Mouse (Mus musculus): ENCODE results near the gene Slc35g2. TPM values are rescaled to one million over a fixed set of nuclear protein-coding genes. Genes with fewer than 3 reads are reported as not detected.

Slc35g2 gene
- 1 to 10 TPM; 2.5 to 3.9 TPM for total RNA-seq (2021)

DNA sequence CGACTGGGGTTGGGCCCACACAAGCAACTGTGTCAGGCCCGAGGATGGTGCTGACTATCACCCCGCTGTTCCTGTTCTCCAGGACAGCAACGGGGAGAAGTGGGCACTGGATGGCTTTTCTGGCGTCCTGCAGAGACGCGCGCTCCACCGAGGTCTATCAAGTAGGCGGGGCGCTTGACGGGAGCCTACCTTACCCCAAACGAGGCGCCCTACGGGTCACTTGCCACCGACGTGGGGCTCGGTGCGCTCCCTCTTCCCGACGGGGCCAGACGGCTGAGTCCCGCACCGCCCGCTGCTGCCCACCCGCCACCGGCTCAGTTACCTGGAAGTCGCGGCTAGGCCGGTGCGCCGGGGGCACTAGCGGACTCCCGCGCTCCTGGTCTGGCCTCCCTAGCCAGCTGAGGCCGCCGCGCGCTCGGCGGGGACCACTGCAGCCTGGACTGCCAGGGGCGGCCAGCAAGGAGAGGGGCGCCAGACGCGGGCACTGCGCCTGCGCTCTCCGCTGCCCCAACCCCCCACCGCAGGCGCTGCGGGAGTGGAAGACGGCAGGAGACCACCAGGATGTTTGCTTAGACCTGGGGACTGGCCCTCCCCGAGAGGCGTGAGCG lies at the start of gene Slc35g2:
TSS of gene Slc35g2 (minus strand) at position 465 of the 608 bp plus-strand sequence.
- intact Hi-C loops (cut with DNase I): loop anchor here (2.0 kb wide), 1 partner anchor 72 kb away; no protein-coding TSS in a partner anchor
- peak; percentile 24 to 41 for DNase-seq

DNA sequence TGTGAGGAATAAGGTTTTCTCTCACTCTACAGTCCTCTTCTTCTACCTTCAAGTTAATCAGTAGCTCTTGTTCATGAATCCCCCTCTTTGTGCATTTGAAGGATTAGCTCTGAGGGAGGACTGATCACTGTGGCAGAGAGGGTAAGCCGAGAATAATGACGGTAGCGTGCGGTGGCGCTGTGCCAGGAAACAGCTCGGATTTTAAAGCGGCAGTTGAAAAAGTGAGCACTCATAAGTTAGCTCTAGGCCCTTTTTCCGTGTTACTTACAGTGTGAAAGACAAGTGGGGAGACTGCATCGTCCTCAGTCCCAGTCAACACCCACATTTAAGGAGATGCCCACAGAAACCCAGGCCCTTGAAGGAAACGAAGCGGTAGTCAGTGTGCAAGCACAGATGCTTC lies 46.1 kb upstream of the Slc35g2 start:
- DNase-seq: peak; percentile 18 to 46
- intact Hi-C loops (cut with DNase I): no loop called here

DNA sequence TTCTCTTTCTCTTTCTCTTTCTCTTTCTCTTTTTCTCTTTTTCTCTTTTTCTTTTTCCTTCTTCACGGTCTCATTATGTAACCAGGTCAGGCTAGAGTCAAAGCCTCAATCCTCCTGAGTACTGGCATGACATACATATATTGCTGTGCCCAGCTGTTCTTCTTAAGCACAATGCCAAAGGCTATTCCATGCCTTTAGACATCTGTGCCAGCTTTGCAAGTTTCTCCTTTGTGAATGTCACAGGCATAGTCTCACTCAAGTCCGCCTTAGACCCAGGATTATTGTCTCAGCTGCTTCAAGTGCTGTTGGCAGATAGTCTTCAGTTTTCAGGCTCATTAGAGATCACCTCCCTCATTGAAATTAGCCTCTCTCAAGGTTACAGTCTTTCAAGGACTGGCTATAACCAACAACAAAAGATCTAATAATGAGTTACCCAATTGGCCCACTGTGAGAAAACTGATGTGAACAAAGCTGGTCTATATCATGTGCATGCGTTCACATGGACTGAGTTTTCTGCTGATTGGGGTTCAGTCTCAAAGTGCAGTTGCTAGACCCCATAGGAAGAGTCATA lies 42.7 kb upstream of the Slc35g2 start:
- intact Hi-C loops (cut with DNase I): no loop called here
- no peak for DNase-seq

DNA sequence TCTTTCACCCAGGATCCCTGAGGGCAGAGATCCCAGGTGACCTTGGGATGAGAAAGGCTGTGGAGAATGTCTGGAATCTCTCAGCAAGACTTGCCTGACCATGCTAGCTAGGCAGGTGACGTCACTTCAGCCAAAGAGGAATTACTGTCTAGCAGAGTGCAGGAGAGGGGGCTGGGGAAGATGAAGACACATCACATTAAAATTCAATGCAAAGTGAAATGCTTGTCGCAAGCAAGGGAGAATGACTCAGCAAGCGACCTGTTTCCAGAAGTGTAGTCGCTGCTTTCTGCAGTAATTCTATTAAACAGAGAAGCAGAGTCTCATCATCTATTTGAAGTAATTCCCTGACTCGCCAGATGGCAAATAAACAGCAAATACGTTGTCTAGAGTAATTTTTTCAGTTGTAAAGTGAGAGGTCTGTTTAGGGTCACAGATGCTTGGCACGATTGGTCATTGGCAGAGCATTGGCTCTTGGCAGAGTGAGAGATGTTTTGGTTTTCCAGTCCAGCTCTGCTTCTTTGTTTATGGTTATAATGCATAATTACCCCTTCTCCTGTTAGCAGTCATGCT lies 35.2 kb upstream of the Slc35g2 start:
- no peak for DNase-seq
- intact Hi-C loops (cut with DNase I): no loop called here

DNA sequence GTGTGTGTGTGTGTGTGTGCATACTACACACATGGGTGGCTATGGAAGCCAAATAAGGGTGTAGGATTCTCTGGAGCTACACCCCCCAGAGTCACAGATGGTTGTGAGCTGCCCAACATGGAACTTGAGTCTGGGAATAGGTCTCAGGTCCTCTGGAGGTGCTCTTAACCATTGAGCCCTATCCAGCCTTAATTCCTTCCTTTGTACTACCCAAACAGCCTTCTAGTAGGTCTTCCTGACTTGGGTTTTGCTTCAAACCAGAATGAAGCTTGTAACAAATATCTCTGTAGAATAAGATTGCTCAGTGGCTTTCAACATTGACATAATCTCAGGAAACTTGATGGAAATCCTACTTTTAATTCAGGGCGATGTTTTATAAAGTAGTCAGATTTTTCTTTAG lies 34.6 kb upstream of the Slc35g2 start:
- no peak for DNase-seq
- intact Hi-C loops (cut with DNase I): no loop called here

DNA sequence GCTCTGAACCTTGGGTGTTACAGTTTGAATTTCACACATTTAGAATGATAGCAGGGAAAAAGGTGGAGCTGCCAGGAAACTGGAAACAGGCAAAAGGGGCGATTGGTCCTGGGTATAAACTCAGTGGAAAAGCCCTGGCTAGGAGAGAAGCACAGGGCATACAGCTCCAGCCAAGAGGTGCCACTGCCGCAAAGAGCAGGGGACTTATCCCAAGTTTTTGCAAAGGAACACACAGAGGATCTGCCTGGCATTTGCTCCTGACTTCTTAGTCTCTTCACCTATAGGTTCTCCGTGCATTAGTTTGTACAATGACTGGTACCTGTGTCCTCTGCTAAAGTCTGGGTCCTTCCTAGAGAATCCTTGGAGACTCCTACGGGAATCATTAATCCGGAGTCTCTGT lies 32.3 kb upstream of the Slc35g2 start:
- intact Hi-C loops (cut with DNase I): no loop called here
- no peak for DNase-seq

DNA sequence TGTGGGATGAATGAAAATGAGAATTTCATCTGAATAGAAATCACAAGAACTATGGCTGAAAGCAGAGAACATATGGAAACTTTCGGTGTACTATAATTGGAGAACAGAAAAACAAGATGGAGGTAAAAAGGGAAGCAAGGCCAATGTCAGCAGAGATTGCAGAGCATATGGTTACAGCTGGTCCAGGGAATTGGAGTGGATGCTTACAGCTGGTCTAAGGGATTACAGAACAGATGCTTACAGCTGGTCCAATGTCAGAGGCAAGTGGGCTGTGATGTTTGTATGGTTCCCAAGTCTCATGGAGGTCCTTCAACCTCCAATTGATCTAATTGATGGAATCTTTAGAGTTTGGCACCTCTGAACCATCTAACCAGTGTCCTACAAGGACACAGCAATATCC lies 31.2 kb upstream of the Slc35g2 start:
- no peak for DNase-seq
- intact Hi-C loops (cut with DNase I): no loop called here

DNA sequence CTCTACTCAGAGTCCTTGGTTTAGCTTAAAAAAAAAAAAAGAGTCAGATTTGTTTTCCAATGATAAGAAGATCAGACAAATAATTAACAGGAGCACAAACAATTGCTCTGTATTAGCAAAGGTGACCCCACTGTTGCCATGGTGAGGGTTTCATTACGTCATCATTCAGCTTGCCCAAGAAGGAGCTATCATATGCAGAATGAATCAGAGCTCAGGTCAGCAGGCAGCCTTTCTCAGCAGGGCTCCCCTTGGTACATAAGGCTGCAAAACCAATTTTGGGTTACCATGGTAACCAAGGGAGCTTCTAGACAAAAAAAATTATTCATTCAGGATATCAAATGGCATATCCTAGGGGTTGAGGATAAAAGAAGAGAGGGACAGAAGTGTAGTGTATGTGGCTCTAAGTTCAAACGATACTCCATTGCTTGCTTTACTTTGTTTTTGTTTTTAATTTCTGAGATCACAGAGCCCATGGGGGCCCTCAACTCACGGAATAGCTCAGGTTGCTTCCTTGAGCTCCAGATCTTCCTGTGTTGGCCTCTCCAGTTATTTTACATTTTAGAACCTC lies 29.0 kb upstream of the Slc35g2 start:
- intact Hi-C loops (cut with DNase I): no loop called here
- no peak for DNase-seq

DNA sequence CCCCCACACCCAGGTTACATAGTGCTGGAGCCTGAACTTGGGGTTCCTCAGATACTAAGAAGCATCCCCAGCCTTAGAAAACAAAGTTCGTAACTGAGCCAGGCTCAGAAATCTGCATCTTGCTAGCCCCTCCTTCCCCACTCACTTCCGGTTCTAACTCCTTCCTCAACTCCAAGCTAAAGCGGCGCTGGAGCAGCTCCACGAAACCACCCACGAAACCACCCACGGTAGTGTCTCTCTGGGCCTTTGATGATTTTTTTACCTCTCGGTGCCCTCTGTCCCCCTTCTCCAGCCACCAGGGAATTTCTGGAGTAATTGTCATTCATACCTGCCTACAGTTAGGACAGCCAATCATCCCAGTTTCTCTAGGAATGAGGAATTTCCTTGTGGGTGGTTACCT lies 26.7 kb upstream of the Slc35g2 start, which contains the start of gene Stag1:
TSS of gene Stag1 (plus strand) at position 253 of the 400 bp plus-strand sequence.
- no peak for DNase-seq

DNA sequence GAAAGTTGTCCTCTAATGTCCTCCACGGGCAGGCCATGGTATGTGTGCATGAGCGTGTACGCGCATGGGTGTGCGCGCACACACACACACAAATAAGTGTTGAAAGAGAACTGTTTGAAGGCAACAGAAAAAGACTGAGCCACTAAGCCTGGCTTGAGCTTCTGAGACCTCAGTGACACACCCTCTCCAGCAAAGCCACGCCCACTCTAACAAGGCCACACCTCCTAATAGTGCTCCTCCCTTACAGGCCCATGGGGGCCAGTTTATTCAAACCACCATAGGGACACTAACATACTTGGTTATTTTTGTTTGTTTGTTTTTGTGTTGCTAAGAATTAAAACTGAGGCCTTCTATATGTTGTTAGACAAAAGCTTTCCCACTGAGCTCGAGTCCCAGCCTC lies 25.4 kb upstream of the Slc35g2 start:
- intact Hi-C loops (cut with DNase I): no loop called here
- no peak for DNase-seq

More for the DNA sequence above, 26.7 kb upstream of the Slc35g2 start, which contains the start of gene Stag1:
- intact Hi-C loops (cut with DNase I): no loop called here

DNA sequence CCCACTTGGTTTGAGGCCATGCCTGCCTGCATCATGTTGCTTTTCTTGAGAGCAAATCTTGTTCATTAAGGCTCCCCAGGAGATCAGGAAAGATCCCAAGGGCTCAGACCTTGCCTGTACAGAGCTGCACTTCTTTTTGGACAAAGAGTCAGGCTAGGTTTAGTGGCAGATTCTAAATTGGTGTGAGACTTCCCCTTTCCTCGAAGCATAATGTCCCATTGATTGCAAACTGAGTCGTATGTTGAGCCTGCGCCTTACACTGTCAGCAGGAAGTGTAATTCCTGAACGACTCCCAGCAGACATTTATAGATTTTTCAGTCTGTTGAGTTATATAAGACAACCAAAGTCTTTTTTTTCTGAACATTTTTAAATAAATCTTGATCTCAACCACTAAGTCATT lies 19.6 kb upstream of the Slc35g2 start:
- intact Hi-C loops (cut with DNase I): no loop called here
- DNase-seq: no peak

DNA sequence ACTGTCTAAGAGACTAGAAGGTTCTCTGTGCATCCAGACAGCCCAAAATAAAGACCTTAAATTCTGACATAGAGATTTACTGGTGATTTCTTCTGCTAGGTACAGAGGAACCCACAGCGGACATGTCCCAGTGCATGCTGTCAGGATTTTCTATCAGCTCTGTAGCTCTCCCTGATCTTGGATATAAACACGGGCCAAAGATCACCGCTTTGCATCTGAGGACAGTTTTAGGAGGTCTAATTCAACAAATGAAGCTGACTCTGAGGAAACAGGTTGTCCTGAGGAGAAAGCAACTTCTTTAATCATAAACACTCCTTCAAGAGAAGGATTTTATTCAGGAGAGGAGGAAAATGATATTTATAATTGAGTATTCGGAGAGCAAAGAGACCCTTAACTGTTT lies 13.1 kb upstream of the Slc35g2 start:
- intact Hi-C loops (cut with DNase I): no loop called here
- no peak for DNase-seq

DNA sequence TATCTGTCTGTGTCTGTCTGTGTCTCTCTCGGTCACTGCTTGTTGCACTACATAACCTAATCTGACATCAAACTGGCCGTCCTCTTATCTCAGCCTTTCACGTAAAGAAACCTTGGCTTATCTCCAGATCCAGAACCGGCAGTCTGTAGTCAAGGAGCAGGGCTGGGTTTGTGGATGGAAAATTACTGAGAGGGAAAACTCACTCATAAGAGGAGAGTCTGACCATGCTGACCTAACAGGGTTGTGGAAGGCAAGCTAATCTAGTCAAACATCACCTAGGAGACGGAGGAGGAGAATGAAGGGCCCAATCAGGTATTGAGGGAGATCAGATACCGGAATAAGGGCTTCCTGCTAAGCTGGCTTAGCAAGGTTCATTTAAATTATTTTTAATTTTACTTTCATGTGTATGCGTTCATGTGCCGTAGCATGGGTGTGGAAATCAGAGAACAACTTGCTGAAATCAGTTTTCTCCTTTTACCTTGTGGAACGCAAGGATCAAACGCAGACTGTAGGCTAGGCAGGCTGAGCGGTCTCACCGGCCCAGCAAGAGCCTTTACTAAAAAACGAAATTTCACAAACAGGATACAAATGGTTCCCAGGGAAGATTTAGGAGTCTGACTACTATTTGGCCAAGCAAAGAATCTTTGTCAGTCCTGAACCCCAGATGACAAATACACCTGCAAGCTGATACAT lies 12.1 kb upstream of the Slc35g2 start:
- no peak for DNase-seq
- intact Hi-C loops (cut with DNase I): no loop called here

DNA sequence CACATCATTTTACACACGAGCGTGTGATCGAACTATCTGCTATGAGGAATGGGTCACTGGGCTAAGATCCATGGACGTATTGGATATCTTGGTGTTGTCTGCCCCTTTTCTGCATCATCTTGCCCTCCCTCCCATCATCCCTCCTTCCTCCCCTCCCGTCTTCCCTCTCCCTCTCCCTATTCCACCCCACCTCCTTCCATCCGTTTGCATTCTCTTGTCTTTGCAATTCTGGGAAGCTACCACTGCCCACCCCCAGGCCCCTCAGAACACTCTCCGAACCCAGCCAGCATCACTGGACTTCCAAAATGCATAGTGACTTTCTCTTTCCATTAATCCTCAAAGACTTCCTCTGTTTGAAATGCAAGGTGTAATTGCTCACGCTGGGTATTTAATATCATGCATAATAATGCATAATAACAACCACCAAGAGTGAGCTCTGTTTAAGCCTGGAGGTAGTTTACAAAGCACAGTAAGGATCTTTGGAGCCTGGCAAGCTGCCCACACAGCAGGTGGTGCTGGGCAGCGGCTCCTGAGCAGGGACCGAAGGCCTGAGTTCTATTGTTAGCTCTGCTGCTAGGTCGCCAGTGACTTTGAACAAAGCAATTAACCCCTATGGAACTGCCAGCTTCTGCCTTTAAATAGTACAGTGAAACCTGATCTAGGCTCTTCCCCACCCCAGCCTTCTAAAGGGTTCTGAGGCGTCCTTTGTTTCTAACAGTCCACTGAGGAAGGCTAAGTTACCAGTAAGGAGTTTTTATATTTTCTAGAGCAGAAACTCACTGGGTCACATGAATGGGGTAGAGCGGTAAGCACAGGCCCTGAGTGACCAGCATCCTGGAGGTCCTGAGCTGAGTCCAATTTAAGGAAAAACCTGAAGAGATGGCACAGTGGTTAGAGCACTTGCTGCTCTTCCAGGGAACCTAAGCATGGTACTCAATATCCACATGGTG lies 10.9 kb upstream of the Slc35g2 start:
- DNase-seq: peak; percentile 35 to 43

DNA sequence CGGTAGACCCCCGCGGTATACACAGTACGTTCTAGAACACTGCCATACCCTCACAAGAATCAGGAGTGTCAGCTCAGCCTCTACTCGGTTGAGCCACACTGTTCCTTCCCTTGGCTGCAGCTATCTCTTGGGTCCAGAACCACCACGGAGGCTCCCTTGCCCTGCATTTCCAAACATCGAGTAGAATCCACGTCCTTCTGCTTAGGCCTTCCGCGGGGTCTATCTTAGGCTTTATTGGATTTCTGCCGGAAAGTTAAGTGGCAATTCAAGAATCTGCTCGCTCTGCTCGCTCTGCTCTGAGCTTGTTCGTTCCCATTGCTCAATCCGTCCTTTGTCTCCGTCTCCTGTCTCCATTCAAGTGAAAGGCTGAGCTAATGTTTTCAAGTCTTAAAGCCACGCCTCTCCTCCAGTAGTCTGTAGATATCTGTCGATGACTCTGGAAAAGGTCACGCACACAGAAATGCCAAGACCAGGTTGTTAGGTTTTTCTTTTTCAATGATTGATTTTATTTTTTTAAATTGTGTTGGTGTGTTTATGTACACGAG lies 9.4 kb upstream of the Slc35g2 start:
- intact Hi-C loops (cut with DNase I): no loop called here
- DNase-seq: no peak

More for the DNA sequence above, 10.9 kb upstream of the Slc35g2 start:
- intact Hi-C loops (cut with DNase I): no loop called here

DNA sequence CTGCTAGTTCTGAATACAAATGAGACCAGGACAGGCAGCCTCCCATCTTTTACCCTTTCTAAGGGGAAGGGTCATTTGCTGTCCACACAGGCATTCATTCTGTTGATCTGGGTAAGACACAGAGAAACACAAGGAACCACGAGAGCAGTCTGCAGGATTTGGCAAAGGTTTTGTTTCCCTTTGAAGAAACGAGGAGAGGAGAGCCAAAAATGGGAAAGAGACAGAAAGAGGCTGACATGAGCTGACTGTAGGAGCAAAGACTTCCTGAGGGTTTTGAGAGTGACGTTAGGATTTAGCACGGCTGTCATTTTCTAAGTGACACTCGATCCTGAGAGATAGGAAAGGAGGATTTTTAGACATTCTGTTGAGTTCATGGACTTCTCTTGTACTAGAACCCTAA lies 3.1 kb upstream of the Slc35g2 start:
- intact Hi-C loops (cut with DNase I): no loop called here
- no peak for DNase-seq

DNA sequence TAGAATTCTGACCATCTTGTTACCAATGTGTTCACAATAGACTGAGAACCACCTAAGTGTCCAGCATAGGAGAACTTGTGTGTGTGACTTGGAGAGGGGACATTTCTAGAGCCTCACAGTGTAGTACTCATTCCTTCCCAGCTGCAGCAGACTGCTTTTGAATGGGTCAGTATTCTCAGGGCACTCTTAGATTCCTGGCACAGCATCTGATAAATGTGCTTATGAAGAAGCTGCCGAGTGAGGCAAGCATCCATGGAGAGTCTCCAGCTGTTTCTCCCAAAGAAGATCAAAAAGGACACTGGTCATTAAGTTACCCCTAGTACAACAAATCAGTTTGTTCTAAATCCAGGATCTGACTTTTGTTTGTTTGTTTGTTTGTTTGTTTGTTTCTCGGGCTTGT lies 2.4 kb upstream of the Slc35g2 start:
- intact Hi-C loops (cut with DNase I): no loop called here
- no peak for DNase-seq

DNA sequence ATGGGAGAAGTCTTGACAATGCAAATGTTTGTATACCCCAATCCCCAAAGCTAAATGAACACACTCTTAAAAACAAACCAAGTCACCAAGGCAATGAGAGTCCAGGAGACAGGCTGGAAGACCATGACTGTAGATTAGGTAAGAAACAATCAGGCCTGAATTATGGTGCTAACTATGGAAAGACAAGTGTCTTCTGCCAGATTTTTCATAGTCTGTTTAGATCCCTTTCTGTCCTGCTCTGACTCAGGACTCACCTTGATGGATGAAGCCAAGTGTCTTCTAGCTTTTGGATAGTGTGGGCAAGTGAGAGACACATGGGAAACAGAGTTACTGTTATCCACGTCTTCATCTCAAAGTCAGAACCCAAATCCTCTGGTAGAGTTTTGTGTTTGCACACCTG lies 621 bp upstream of the Slc35g2 start:
- intact Hi-C loops (cut with DNase I): loop anchor here (2.0 kb wide), 1 partner anchor 71 kb away; no protein-coding TSS in a partner anchor
- DNase-seq: no peak

DNA sequence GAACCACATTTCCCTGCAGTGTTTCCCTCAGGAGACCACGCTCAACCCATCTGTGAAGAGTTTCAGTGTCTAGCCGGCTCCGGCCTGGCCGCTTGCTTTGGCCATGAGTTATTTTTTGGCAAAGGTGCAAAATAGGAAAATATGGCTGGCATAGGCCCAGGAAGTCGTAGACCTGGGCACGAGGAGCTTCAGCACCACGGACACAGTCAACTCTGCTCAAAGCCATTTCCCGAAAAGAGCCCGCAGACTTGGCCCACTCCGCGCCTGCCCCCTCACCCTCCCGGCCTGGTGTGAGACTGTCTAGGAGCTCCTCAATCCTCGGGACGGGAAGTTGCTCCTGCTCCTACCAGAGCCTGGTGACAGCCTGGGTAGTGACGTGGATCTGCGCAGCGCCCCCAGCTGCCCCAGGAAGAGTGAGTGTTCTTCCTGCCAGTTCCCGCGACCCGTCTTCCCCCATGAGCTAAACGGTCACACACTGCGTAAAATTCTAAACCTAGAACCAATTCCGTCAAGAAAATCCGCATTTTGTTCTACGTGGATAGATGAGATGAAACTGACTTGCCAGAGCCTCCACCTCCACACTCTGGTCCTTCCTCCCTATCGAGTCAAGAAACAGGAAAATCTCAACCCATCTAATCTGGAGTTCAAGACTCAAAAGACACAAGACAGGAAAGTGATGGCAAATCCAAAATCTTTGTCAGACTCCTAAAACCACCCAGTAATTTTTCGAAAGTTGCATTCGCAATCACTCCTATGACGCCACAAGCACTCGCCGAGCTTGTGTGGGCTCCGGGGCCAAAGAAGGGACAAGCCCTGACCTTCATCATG lies 878 bp downstream of the Slc35g2 start:
- intact Hi-C loops (cut with DNase I): loop anchor here (2.0 kb wide), 1 partner anchor 73 kb away; no protein-coding TSS in a partner anchor

More for the DNA sequence above, 878 bp downstream of the Slc35g2 start:
- DNase-seq: peak; percentile 40 to 41
